Mouse (Mus musculus) olfactory bulb, adult 2 months (tissue): Measurements from ENCODE around the gene Slc39a2.

Experiments
- CTCF ChIP-seq: fragments of 200-500 bp; IDR thresholded peaks from 2 replicates; pipeline ENCODE4 v1.5.1; 2012; ENCODE audit warnings: low read depth, mild to moderate bottlenecking, low read length, moderate library complexity; ENCODE audit not compliant: insufficient read depth
- POLR2A ChIP-seq: fragments of 200-500 bp; IDR thresholded peaks from 2 replicates; pipeline ENCODE4 v1.6.1; 2012; ENCODE audit warnings: mild to moderate bottlenecking, low read depth, low read length, moderate library complexity; ENCODE audit not compliant: insufficient read depth

DNA sequence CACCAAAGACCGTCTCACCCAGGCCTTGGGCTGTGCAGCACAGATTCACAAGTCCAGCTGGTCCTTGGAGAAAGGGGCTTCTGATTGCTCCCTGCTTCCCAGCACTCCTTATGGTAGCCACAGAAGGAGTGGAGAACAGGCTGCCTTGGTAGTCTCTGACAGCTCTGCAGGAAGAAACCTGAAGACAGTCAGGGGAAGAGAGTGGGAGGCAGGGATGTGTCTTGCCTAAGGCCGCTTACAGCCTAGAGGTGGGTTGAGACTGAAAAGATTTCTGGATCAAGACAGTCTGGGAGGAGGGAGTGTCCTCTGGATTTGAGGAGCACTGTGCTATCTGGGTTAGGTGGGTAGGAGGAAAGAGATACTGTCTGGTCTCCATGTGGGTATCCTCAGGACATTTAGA is 30.2 kb downstream of the Slc39a2 start:
- TF ChIP-seq CTCF (no peak), POLR2A (no peak)
